Mouse (Mus musculus) 416B (cell line): ENCODE data around the gene Tmeff2.

Experiments used
- DNase-seq: peaks from one replicate; pipeline ENCODE4 v3.0.0; 2011; ENCODE audit warnings: low read depth

The Tmeff2 gene

DNA sequence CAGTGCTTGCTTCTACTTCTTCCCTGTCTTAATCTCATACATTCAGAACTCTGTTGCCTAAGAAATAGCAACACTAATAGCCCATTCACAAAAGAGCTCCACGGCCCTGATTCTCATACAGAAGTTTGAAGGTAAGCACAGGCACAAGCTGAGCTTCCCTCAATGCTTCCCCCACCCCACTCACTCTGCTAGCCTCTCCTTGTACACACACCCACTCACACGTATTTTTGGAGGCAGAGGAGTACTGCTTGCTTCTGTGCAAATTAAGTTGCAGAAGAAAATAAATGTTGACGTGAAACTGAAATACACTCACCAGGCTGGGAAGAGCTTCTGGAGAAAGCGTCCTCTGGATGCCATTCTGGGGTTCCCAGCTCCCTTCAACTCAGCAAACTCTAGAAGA, 80.1 kb downstream of the Tmeff2 start:
- DNase-seq = no peak

GRCm38 (mm10) chr1:50981151-50981828, 80.8 kb downstream of the Tmeff2 start:
- no peak for DNase-seq

- DNase-seq = no peak
Measured at GRCm38 (mm10) chr1:50990661-50991060, 90.2 kb downstream of the Tmeff2 start.

- DNase-seq = no peak
Measured at GRCm38 (mm10) chr1:50994505-50994904, 94.1 kb downstream of the Tmeff2 start.

DNA sequence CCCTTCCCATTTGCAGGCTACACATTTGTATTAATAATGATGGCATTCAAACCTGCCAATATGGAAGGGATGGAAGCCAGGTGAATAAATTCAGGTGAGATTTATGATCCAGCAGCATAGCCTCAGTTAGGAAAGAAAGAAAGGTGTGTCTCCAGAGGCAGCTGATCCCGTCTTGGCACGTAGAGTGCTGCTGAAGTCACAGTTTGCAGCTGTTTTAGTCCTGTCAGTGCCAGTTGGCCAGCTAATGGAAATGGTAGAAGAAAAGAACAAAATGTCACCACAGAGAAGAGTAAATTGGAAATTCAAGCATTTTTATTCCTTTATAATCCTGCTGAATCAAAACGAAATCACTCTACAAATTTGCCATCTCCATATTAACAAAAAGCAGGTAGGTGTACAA, 99.3 kb downstream of the Tmeff2 start:
- DNase-seq = no peak

DNA sequence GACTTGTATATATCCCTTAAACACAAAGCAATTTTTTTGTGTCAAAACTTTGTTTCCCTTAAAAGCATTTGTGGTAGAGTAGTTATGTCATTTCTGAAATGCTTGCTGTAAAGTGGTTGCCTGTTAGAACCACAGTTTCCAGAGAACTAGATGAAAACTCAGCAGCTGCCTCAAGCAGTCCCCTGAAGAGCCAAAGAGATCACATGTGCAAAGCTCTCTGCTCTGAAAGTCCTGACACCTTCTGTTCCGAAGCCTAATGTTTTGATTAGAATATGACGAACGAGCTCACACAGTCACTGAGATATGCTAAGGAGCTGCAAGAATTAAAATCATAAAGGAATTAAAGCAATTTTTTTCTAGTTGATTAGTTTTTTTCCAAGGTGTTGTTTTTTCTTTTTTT, 107.9 kb downstream of the Tmeff2 start:
- no peak for DNase-seq

- no peak for DNase-seq
Measured at GRCm38 (mm10) chr1:51040249-51040648, 139.8 kb downstream of the Tmeff2 start.

GRCm38 (mm10) chr1:51044810-51045209, 144.4 kb downstream of the Tmeff2 start:
- no peak for DNase-seq

- no peak for DNase-seq
Measured at GRCm38 (mm10) chr1:51064549-51064948, 164.1 kb downstream of the Tmeff2 start.

DNA sequence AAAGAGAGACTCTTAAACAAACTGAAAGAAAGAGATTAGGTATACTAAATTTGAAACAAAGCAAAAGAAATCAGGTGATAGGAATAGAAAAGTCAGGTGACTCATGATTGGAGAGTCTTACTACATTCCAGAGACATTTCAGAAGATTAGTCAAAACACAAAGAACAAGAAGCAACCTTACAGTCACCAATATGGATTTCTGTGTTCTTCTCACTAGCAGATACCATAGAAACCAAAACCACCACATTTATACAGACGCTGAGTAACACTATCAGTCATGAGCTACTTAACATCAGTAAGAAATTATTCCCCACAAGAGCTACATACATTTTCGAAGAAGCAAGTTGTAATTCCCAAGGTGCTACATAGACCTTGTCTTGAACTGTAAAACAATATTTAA, 165.2 kb downstream of the Tmeff2 start:
- DNase-seq = no peak

GRCm38 (mm10) chr1:51068814-51069213, 168.4 kb downstream of the Tmeff2 start:
- DNase-seq = no peak

DNA sequence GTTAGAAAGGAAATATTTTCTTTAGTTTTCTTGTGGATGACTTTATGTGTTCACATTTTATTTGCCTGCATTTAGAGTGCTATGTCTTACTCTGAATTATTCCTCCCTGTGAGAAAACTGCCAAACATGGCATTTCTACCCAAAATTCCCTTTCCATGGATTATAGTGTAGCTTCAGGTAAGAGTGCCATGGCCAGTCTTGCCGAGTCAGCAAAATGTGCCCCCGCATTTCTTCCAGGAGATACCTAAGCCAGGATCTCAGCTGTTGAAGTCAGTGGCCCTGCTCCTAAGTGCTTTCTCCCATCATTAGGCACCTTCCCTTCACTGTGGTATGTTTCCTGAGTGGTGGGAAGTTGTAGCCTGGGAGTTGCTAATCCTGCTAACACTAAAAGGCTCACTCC, 168.8 kb downstream of the Tmeff2 start:
- DNase-seq = no peak

GRCm38 (mm10) chr1:51074076-51074475, 173.6 kb downstream of the Tmeff2 start:
- no peak for DNase-seq

DNA sequence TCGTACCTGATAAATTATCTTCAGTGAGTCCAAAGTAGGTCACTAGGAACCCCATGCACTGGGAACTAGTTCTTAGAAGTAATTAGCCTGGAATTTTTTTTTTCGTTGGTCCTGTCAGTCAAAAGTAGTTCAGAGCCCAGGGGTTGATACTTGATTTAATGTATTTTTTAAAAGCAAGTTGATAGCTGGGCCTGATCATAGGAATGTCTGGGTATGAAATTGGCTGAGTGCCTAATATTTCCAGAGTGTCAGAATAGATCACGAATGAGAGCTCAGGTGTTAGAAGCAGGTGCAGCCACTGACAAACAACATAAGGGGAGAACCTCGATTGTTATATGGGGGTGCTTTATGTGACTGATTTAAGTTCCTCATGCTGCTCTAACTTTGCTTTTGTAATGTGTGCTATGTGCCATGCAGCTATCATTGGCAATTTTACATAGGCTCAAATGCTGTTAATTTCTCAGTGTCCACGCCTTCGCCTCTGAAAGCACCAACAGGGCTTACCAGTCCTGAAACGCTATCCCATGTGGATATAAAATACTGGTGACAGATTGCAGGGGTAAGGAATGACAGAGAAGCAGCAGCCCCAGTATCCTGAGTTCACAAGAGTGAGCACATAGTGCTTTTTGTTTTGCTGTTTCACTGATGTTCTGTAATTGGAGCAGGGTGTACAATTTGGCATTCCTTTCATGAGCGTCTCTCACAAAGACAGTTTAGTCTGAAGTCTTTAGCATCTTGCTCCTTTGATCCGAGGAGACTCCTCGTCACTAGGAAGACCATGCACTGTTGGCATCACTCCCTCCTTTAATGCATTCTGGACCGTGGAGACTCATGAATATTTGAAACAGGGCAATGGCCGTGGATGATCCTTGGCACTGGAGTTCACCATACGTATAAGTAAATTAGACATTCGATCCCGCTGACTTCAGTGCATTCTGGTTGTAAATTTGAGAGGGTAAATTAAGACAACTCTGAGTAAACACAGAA, 175.6 kb downstream of the Tmeff2 start:
- no peak for DNase-seq

DNA sequence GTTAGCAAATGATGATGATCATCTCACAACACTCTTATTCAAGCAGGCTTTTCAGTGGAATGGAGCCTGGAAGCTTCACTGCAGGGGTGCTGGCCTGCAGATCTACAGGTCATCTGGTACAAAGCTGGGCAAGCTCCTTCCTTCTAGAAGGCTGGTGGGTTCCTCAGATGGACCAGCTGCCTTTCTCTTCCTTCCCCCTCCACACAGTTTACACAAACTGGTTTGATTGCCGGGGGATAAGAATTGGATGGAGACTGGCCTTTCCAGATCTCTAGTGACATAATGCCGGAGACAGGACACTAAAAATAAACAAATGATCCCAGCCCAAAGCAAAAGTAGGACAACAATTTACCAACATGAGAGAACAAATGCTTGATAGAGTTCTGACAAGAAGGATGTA, 188.5 kb downstream of the Tmeff2 start:
- no peak for DNase-seq

- DNase-seq = no peak
Measured at GRCm38 (mm10) chr1:51089803-51090202, 189.4 kb downstream of the Tmeff2 start.

DNA sequence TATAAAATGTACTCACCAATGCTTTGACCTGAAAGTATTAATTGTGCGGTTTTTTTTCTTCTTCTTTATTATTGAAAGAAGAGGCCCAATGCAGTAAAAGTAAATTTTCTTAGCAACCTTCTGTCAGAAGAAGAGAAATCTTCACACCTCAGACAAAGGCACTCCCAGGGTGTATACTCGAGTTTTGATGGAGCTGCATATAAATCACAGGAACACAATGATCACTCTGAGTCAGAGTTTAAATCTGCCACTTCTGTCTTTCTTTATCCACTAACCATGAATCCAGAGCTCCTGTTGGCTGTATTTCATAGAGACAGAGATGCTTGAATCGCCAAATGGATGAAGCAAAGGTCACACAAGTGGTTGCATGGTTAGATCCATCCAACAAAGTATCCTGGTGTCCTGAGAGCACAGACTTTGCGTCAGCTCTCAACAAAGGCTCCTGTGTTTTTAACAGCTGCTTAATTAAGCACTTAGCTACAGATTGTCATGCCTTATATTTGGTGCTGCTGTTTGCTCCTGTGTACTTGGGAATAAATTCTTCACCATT, 189.8 kb downstream of the Tmeff2 start:
- DNase-seq = no peak

- DNase-seq = no peak
Measured at GRCm38 (mm10) chr1:51094713-51095112, 194.3 kb downstream of the Tmeff2 start.

GRCm38 (mm10) chr1:51096848-51097598, 196.6 kb downstream of the Tmeff2 start:
- DNase-seq = no peak

DNA sequence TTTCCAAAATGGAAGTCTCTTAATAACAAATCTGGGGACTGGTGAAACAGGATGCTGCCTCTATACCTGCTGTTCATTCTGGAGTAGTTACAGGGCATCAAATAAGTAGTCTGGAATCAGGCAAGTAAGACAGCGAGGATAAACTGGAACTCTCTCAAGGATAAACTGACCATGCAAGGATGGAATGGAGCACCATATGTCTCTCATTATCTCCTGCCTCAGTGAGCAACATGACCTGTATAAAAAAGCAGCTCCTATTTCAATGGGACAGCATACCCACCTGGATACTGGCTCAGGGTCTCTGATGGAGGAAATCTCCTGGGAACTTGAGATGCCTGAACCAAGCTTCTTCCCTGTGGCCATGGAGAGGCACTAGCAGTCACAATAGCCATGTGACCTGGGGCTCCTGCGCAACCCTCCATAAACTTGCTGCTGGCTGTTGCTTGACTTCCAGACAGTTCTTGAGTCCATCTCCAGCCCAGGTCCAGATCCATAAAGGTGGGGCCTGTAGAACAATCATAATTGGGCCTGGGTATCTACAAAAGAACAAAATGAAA, 200.7 kb downstream of the Tmeff2 start:
- no peak for DNase-seq

DNA sequence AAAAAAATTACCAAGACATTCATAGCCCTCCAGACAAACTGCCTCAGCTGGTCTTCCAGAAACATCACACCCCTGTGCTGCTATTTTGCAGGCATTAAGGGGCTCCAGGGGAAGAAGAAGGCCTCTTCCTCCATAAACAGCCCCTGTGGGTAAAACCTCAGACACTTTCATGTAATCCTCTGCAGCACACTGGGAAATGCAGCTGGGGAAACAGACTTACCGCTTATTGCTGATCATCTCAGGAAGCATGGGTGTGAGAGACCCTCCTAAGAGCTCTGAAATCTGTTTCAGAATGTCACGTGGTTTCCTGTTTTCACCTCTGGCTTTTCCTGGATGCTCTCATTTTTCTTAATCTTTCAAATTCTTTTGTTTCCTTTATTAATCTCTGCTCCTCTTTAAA, 204.3 kb downstream of the Tmeff2 start:
- DNase-seq = no peak

DNA sequence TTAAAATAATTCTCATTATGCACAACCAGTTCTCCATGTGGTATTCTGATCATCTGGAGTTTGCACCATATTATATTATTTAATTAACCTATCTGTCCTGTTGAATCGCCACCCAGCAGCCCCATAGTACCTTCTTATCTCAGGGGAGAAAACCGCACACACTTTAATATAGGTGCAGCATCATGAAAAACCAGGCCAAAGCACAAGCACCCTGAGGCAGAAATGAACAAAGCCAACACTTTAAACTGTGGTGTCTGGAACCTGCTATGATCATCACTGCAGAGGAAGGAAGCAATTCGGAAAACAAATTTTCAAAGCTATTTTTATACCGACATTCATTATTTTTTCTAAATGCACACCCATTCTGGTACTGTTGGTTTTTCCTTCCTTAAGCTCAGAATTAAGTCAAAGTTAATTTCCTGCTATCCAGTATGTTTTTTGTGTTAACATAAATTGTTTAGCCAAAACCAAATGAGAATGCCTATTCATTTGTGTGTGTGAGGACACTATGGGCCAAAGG, 206.0 kb downstream of the Tmeff2 start:
- no peak for DNase-seq
